Mouse (Mus musculus) limb, embryonic 12.5 days (tissue): Measurements from ENCODE around the gene Sh3pxd2a. TPM values are rescaled to one million over a fixed set of nuclear protein-coding genes. Genes with fewer than 3 reads are reported as not detected.

Source experiments
- ATAC-seq: fragments of 200-750 bp; cut with Nextera tagmentation; 2 replicates; pipeline ENCODE4 v1.8.0; 2017; ENCODE audit warnings: low read depth, moderate TSS enrichment; ENCODE audit not compliant: insufficient number of reproducible peaks, insufficient read depth, low FRiP score, low TSS enrichment
- H3K27ac ChIP-seq: fragments of 300-500 bp; sonication (generic); 2 replicates; pipeline ENCODE4 v1.5.1; 2016; ENCODE audit warnings: mild to moderate bottlenecking, moderate library complexity
- H3K27me3 ChIP-seq: fragments of 300-500 bp; sonication (generic); 2 replicates; pipeline ENCODE4 v1.6.1; 2016; ENCODE audit warnings: mild to moderate bottlenecking, moderate library complexity
- H3K36me3 ChIP-seq: fragments of 300-500 bp; sonication (generic); 2 replicates; pipeline ENCODE4 v1.6.1; 2016; ENCODE audit warnings: mild to moderate bottlenecking, moderate library complexity
- H3K4me1 ChIP-seq: fragments of 300-500 bp; sonication (generic); replicated peaks from 2 replicates; pipeline ENCODE4 v1.6.1; 2016
- H3K4me2 ChIP-seq: fragments of 300-500 bp; sonication (generic); 2 replicates; pipeline ENCODE4 v1.6.1; 2016; ENCODE audit warnings: mild to moderate bottlenecking, moderate library complexity
- H3K4me3 ChIP-seq: fragments of 300-500 bp; sonication (generic); replicated peaks from 2 replicates; pipeline ENCODE4 v1.5.1; 2016; ENCODE audit warnings: mild to moderate bottlenecking
- H3K9ac ChIP-seq: fragments of 300-500 bp; sonication (generic); replicated peaks from 2 replicates; pipeline ENCODE4 v1.6.1; 2016; ENCODE audit warnings: mild to moderate bottlenecking, moderate library complexity
- H3K9me3 ChIP-seq: fragments of 300-500 bp; sonication (generic); 2 replicates; pipeline ENCODE4 v1.6.1; 2016; ENCODE audit warnings: mild to moderate bottlenecking, moderate library complexity
- WGBS: fragments of 180-500 bp; shearing (Covaris S2); methylation state at CpG from one replicate; pipeline ENCODE4 v1.1.7; 2016; 5-methylcytosine and 5-hydroxymethylcytosine counted together
- polyA plus RNA-seq: library from polyadenylated mRNA; unstranded; fragments of >200 nt; fragmentation: Nextera tagmentation; extraction: Ambion mirVana; gene quantifications from 2 replicates; pipeline ENCODE4 v1.2.1, GENCODE M21; 2016

Sh3pxd2a gene
- polyA plus RNA-seq, 1 experiment from 2014 or later = 7.7 TPM

- peaks cover 5% of the 10 kb centered on the region; the same call in 1 of the 2 replicates for H3K27me3 ChIP-seq
- peaks cover 16% of the 10 kb centered on the region for H3K4me1 ChIP-seq
- 89% methylated on average over 8 of the region's 8 CpGs for WGBS
- H3K4me2 ChIP-seq = no peak overlapping the region
- H3K36me3 ChIP-seq = peaks cover 22% of the 10 kb centered on the region
- no peak overlapping the region for H3K27ac ChIP-seq
- H3K4me3 ChIP-seq = no peak overlapping the region
- no peaks in the 10 kb centered on the region for H3K9me3 ChIP-seq
- no peak for ATAC-seq
- no peak overlapping the region for H3K9ac ChIP-seq
Measured at GRCm38 (mm10) chr19:47261196-47261595, 203.0 kb downstream of the Sh3pxd2a start.

DNA sequence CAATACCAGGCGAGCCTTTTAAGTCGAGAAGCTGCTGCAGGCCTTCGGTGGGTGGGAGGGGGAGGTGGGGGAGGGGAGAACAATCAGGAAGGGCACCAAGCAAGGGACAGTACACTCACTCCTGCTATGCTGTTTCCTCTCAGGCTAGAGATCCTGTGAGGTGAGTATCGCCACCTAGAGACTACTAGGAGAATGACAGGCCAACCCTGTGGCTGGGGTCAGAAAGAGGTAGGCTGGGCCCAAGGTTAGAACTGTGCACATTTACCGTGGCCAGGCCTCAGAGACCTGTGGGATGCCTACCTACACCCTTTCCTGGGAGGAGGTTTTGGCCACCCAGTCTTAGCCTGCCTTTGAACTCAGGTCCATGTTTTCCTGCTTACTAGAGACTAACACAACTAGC lies 204.6 kb downstream of the Sh3pxd2a start:
- no peak for ATAC-seq
- WGBS = 5% methylated on average over 5 of the region's 5 CpGs
- no peak overlapping the region for H3K9ac ChIP-seq
- H3K4me1 ChIP-seq = peaks cover 19% of the 10 kb centered on the region
- peaks cover 13% of the 10 kb centered on the region; the same call in 1 of the 2 replicates for H3K27me3 ChIP-seq
- no peak overlapping the region for H3K27ac ChIP-seq
- peaks cover 11% of the 10 kb centered on the region; the same call in 1 of the 2 replicates for H3K36me3 ChIP-seq
- H3K9me3 ChIP-seq = no peaks in the 10 kb centered on the region
- no peak overlapping the region for H3K4me3 ChIP-seq
- H3K4me2 ChIP-seq = no peak overlapping the region

- H3K27me3 ChIP-seq = peaks cover 50% of the 10 kb centered on the region
- H3K9me3 ChIP-seq = no peaks in the 10 kb centered on the region; the same call in 1 of the 2 replicates
- no peak overlapping the region for H3K27ac ChIP-seq
- no peak overlapping the region for H3K4me2 ChIP-seq
- no peaks in the 10 kb centered on the region for H3K36me3 ChIP-seq
- H3K9ac ChIP-seq = no peak overlapping the region
- H3K4me3 ChIP-seq = no peak overlapping the region
- no peak for ATAC-seq
- H3K4me1 ChIP-seq = peaks cover 28% of the 10 kb centered on the region
- WGBS = 71% methylated on average over 6 of the region's 6 CpGs
Measured at GRCm38 (mm10) chr19:47255919-47256318, 208.3 kb downstream of the Sh3pxd2a start.

DNA sequence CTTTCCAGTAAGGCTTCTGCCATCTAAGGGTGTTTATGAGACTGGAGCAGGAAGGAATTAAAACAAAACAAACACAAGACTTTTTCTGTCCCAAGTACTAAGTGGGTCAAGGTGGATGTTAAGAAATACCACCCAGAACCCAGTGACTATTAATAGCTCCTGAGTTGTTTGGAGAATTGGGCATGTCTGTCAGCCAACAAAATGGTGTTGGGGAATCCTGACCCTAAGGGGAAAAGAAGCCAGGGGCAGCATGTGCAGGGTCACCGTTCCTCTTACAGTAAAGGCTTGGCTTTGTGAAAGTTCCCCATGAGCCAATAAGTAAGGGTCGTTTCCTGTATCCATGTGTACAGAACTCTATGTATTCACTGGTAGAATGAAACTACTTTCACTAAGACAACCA lies 209.2 kb downstream of the Sh3pxd2a start:
- WGBS = 51% methylated on average over 2 of the region's 2 CpGs
- Histone ChIP-seq H3K9me3 (no peaks in the 10 kb centered on the region; the same call in 1 of the 2 replicates), H3K4me3 (no peak overlapping the region), H3K4me1 (peaks cover 28% of the 10 kb centered on the region), H3K27ac (no peak overlapping the region), H3K9ac (no peak overlapping the region), H3K27me3 (peaks cover 56% of the 10 kb centered on the region), H3K36me3 (no peaks in the 10 kb centered on the region), H3K4me2 (no peak overlapping the region)
- no peak for ATAC-seq

- peaks cover 29% of the 10 kb centered on the region for H3K4me1 ChIP-seq
- peak overlapping the region; percentile 64 for H3K4me2 ChIP-seq
- H3K4me3 ChIP-seq = peak overlapping the region; percentile 42
- peaks cover 60% of the 10 kb centered on the region for H3K27me3 ChIP-seq
- no peaks in the 10 kb centered on the region; the same call in 1 of the 2 replicates for H3K9me3 ChIP-seq
- ATAC-seq = no peak
- H3K9ac ChIP-seq = no peak overlapping the region; the same call in 1 of the 2 replicates
- H3K27ac ChIP-seq = no peak overlapping the region
- H3K36me3 ChIP-seq = no peaks in the 10 kb centered on the region
- 4% methylated on average over 90 of the region's 90 CpGs for WGBS
Measured at GRCm38 (mm10) chr19:47253053-47253628, 211.1 kb downstream of the Sh3pxd2a start.

DNA sequence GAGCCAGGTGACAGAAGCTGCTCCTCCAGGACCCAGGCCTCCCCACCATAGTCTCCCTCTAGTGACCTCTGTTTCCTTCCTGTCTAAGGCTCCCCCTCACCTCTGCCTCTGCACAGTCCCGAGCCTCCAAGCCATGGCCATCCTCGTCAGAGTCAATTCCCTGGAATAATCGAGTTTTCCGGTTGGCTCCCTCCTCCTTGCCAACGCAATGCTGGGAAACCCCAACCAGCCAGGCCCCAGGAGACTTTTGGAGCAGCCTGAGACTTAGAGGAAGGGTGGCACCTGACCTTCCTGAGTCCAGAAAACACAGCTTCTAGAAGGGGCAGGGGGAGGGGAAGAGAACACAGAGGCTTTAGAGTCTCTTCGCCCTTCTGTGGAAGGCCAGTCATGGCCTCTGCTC lies 213.3 kb downstream of the Sh3pxd2a start:
- no peaks in the 10 kb centered on the region; the same call in 1 of the 2 replicates for H3K9me3 ChIP-seq
- no peak for ATAC-seq
- H3K27me3 ChIP-seq = peaks cover 53% of the 10 kb centered on the region
- H3K36me3 ChIP-seq = no peaks in the 10 kb centered on the region
- H3K9ac ChIP-seq = no peak overlapping the region
- H3K4me3 ChIP-seq = no peak overlapping the region
- no peak overlapping the region for H3K4me2 ChIP-seq
- no peak overlapping the region for H3K27ac ChIP-seq
- WGBS = 74% methylated on average over 6 of the region's 6 CpGs
- H3K4me1 ChIP-seq = peaks cover 30% of the 10 kb centered on the region

DNA sequence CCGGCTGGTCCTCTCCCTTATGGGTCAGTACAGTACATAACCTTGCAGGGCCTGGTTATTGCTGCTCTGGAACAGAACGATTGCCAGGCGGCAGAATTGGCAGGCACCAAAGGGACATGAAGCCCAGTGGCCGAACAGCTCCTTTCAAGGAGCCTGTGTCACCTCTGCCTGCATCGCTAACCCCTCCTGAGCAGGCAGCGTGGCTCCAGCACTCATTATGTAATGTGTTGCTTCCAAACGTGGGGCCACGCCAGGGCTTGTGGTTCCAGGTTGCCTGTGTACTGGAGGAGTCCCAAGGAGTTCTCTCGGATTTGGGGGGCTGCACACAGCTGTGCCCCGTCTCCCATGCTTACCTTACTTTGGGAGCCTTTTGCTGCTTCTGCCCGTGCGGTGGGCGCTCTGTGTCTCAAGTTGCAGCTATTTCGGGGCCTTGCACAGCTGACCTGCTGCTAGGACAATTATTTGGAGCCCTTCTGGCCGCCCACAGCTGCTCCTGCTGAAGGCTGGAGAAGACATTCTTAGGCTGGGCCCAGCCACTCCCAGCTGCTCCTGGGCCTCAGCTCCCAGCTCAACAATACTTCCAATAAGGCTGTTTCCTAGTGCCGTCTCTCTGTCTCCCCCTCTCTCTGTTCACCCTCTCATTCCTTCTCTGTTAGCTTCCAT lies 215.2 kb downstream of the Sh3pxd2a start:
- Histone ChIP-seq H3K4me1 (peaks cover 25% of the 10 kb centered on the region), H3K9ac (no peak overlapping the region), H3K27me3 (peaks cover 41% of the 10 kb centered on the region), H3K36me3 (no peaks in the 10 kb centered on the region), H3K4me2 (no peak overlapping the region), H3K4me3 (no peak overlapping the region), H3K27ac (peak overlapping the region; percentile 56; the same call in 1 of the 2 replicates), H3K9me3 (no peaks in the 10 kb centered on the region; the same call in 1 of the 2 replicates)
- no peak for ATAC-seq
- 52% methylated on average over 16 of the region's 16 CpGs for WGBS

GRCm38 (mm10) chr19:47248296-47248695 lies 215.9 kb downstream of the Sh3pxd2a start:
- Histone ChIP-seq H3K9ac (no peak overlapping the region), H3K9me3 (no peaks in the 10 kb centered on the region; the same call in 1 of the 2 replicates), H3K27ac (no peak overlapping the region), H3K27me3 (peaks cover 34% of the 10 kb centered on the region), H3K36me3 (no peaks in the 10 kb centered on the region), H3K4me1 (peaks cover 23% of the 10 kb centered on the region), H3K4me3 (no peak overlapping the region), H3K4me2 (no peak overlapping the region)
- no peak for ATAC-seq
- 74% methylated on average over 7 of the region's 7 CpGs for whole genome bisulfite sequencing

GRCm38 (mm10) chr19:47247791-47248190 lies 216.4 kb downstream of the Sh3pxd2a start:
- H3K9me3 ChIP-seq = no peaks in the 10 kb centered on the region; the same call in 1 of the 2 replicates
- no peak overlapping the region for H3K4me3 ChIP-seq
- no peak for ATAC-seq
- H3K4me2 ChIP-seq = no peak overlapping the region
- peaks cover 29% of the 10 kb centered on the region for H3K27me3 ChIP-seq
- H3K9ac ChIP-seq = no peak overlapping the region
- peaks cover 18% of the 10 kb centered on the region for H3K4me1 ChIP-seq
- no peaks in the 10 kb centered on the region for H3K36me3 ChIP-seq
- 28% methylated on average over 11 of the region's 11 CpGs for WGBS
- H3K27ac ChIP-seq = no peak overlapping the region

DNA sequence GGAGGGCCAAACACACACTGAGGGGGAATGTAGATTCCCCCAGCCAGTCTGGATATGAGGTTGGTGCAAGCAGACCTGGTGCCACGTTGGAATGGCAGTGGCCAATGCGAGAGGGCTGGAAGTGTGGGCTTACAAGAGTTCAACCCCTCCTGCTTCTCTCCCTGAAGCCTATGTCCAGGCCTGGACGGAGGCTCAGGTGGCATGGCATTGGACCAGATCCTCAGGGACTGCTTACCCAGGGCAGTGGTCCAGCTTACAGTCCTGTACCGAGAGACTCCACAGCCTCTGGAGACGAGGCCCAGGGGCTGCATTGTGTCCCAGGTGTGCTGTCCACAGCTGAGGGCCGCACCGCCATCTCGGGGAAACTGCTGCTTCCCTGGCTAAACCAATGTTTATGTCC lies 218.7 kb downstream of the Sh3pxd2a start:
- WGBS = 80% methylated on average over 8 of the region's 8 CpGs
- no peak overlapping the region for H3K4me2 ChIP-seq
- H3K4me1 ChIP-seq = peaks cover 21% of the 10 kb centered on the region

GRCm38 (mm10) chr19:47242227-47242626 lies 222.0 kb downstream of the Sh3pxd2a start:
- Histone ChIP-seq H3K27ac (no peak overlapping the region), H3K9me3 (no peaks in the 10 kb centered on the region), H3K4me1 (peaks cover 10% of the 10 kb centered on the region; the same call in 1 of the 2 replicates), H3K4me2 (no peak overlapping the region), H3K27me3 (peaks cover 7% of the 10 kb centered on the region; the same call in 1 of the 2 replicates), H3K36me3 (no peaks in the 10 kb centered on the region), H3K9ac (no peak overlapping the region), H3K4me3 (no peak overlapping the region)
- 86% methylated on average over 4 of the region's 4 CpGs for WGBS
- no peak for ATAC-seq

More for the DNA sequence above, 218.7 kb downstream of the Sh3pxd2a start:
- Histone ChIP-seq H3K9ac (no peak overlapping the region), H3K36me3 (no peaks in the 10 kb centered on the region), H3K9me3 (no peaks in the 10 kb centered on the region), H3K4me3 (no peak overlapping the region), H3K27ac (no peak overlapping the region), H3K27me3 (peaks cover 6% of the 10 kb centered on the region)
- no peak for ATAC-seq
